Mouse (Mus musculus): ENCODE measurements around the gene Commd7.

DNA sequence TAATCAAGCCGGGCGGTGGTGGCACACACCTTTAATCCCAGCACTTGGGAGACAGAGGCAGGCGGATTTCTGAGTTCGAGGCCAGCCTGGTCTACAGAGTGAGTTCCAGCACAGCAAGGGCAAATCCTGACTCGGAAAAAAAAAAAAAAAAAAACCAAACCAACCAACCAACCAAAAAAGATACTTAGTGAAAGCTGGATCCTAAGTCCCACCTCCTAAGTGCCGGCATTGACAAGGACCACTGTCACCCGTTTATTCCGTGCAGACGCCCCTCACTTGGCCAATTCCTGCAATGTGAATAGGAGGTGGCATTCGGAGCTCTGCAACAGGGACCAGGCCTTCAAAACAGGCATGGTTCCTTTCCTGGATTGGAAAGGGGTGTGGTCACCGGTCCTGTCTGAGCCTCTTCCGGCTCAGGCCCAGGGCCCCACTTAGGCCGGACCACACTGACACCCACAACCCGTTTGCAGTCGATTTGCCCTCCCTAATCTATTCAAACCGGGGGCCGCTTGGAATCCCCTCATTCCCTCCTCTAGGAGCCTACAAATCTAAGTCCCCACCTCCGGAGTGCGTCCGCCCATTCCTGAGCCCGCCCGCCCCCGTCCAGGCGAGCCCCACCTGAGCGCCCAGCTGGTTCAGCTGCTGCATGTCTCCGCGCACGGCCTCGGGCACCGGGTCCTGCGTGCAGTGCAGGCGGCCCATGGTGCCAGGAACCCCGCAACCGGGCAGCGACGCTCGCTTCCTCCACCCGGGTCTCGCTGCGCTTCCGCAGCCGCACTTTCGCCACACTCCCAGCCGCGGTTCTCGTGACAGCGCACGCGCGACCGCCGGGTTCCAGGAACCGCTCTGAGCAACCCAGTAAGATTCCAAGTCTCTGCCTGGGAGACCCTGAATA is at the start of gene Commd7:
- TF ChIP-seq GATA1 (IDR thresholded peaks at IDR 0.05; ENCODE audit: low read length) = no peak
- no peak for TF ChIP-seq TAL1 (IDR thresholded peaks at IDR 0.05; ENCODE audit: low read length)
